Mouse (Mus musculus) forebrain, embryonic 16.5 days (tissue): ENCODE results near the gene Cbx2. TPM values are rescaled to one million over a fixed set of nuclear protein-coding genes. Genes with fewer than 3 reads are reported as not detected.

Experiments used
- ATAC-seq: fragments of 200-750 bp; cut with Nextera tagmentation; 2 replicates; pipeline ENCODE4 v1.8.0; 2017; ENCODE audit warnings: mild to moderate bottlenecking, moderate library complexity
- H3K27ac ChIP-seq: fragments of 300-500 bp; sonication (generic); 2 replicates; pipeline ENCODE4 v1.5.1; 2014; ENCODE audit warnings: low read length, control low read depth
- H3K27me3 ChIP-seq: fragments of 300-500 bp; sonication (generic); replicated peaks from 2 replicates; pipeline ENCODE4 v1.6.1; 2014; ENCODE audit warnings: low read length; ENCODE audit not compliant: control insufficient read depth, insufficient read depth
- H3K36me3 ChIP-seq: fragments of 300-500 bp; sonication (generic); 2 replicates; pipeline ENCODE4 v1.6.1; 2014; ENCODE audit not compliant: control insufficient read depth, insufficient read depth
- H3K4me1 ChIP-seq: fragments of 300-500 bp; sonication (generic); replicated peaks from 2 replicates; pipeline ENCODE4 v1.6.1; 2014; ENCODE audit warnings: low read length; ENCODE audit not compliant: control insufficient read depth, insufficient read depth
- H3K4me2 ChIP-seq: fragments of 300-500 bp; sonication (generic); 2 replicates; pipeline ENCODE4 v1.6.1; 2014; ENCODE audit warnings: mild to moderate bottlenecking, low read length, control low read depth
- H3K4me3 ChIP-seq: fragments of 300-500 bp; sonication (generic); replicated peaks from 2 replicates; pipeline ENCODE4 v1.5.1; 2014; ENCODE audit warnings: mild to moderate bottlenecking, low read length, control low read depth
- H3K9ac ChIP-seq: fragments of 300-500 bp; sonication (generic); replicated peaks from 2 replicates; pipeline ENCODE4 v1.6.1; 2014; ENCODE audit warnings: low read depth, low read length, control low read depth
- H3K9me3 ChIP-seq: fragments of 300-500 bp; sonication (generic); 2 replicates; pipeline ENCODE4 v1.6.1; 2016; ENCODE audit warnings: low read length; ENCODE audit not compliant: control insufficient read depth
- WGBS: fragments of 180-500 bp; shearing (Covaris S2); extraction: QIAGEN DNeasy Blood & Tissue Kit; methylation state at CpG from one replicate; pipeline ENCODE4 v1.1.7; 2014; 5-methylcytosine and 5-hydroxymethylcytosine counted together
- polyA plus RNA-seq: library from polyadenylated mRNA; unstranded; fragments of >200 nt; fragmentation: Nextera tagmentation; extraction: Ambion mirVana; gene quantifications from 2 replicates; pipeline ENCODE4 v1.2.1, GENCODE M21; 2015

Gene Cbx2
- polyA plus RNA-seq, 1 experiment from 2014 or later, result 24.9 TPM

DNA sequence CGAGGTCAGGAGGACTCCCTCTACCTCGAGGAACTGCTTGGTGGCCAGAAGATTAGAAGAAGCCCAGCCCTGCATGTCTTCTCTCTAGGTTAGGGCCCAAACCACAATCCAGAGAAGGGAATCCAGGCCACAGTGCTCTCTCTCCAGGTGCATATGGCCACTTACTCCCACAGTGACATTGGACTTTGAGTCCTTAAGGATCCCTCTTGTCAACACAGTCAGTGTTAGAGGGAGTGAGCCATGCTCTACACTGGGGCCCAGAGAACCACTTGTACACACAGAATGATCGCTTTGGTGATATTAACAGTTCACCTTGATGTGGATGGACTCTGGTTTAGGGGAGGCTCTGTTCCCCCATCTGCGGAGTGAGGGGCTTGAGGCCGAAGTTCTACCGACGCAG is 49.5 kb downstream of the Cbx2 start:
- Histone ChIP-seq H3K9me3 (0 out of 2 replicates have a peak, but pooled peaks cover 2% of the 10 kb centered on the region), H3K4me2 (no peak overlapping the region), H3K9ac (no peak overlapping the region), H3K27ac (no peak overlapping the region), H3K4me1 (no peaks in the 10 kb centered on the region), H3K36me3 (no peaks in the 10 kb centered on the region), H3K4me3 (no peak overlapping the region), H3K27me3 (no peaks in the 10 kb centered on the region)
- 83% methylated on average over 7 of the region's 7 CpGs for WGBS
- no peak for ATAC-seq

DNA sequence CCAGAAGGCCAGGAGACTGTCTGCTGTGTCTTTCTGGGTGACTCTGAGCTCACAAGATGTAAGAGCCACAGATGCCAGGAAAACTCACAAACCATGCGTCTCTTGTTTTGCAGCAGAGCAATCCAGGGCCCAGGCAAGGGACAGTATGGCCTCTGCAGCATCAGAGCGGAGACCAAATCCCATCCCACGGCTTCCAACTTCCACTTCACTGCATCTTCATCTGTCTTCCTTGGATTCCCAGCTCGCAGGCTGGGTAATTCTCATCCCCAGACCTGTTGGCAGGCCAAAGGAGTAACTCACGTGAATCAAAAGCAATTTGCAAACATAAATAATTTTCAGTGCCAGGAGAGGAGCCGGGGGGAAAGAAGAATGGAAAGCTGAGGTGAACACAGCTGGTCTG is 50.2 kb downstream of the Cbx2 start:
- 51% methylated on average over 6 of the region's 6 CpGs for WGBS
- Histone ChIP-seq H3K27ac (no peak overlapping the region), H3K4me3 (no peak overlapping the region), H3K27me3 (no peaks in the 10 kb centered on the region), H3K9ac (no peak overlapping the region), H3K9me3 (0 out of 2 replicates have a peak, but pooled peaks cover 2% of the 10 kb centered on the region), H3K4me2 (no peak overlapping the region), H3K36me3 (no peaks in the 10 kb centered on the region; the same call in 1 of the 2 replicates), H3K4me1 (no peaks in the 10 kb centered on the region)
- ATAC-seq, result no peak

DNA sequence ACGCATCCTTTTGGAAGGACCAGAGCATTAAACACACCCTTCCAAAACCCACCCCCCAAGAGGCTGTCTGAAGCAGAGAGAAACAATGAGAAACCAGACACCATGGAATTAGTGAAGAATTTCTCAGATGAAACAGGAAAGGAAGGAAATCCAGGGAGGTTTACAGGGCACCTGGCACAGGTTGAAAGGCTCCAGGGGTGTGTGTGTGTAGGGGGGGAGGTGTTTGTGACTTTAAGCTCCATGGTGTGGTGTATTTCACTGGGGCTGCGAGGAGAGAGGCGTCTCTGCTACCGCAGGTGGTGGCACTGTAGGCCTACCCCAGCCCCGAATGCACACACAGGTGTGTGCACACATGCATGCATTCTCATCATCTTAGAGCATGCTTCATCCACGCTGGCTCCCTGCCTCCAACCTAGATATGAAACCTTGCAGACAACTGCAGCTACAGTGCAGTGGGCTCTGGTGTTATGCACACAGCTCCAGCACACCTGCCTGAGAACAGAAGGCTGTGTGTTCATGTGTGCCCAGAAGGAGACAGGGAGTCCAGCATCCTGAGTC is 51.2 kb downstream of the Cbx2 start:
- Histone ChIP-seq H3K4me3 (no peak overlapping the region), H3K9ac (no peak overlapping the region), H3K27ac (no peak overlapping the region), H3K9me3 (0 out of 2 replicates have a peak, but pooled peaks cover 2% of the 10 kb centered on the region), H3K36me3 (no peaks in the 10 kb centered on the region; the same call in 1 of the 2 replicates), H3K4me1 (peaks cover 9% of the 10 kb centered on the region), H3K4me2 (no peak overlapping the region), H3K27me3 (no peaks in the 10 kb centered on the region)
- ATAC-seq, result no peak
- WGBS, result 64% methylated on average over 6 of the region's 6 CpGs

DNA sequence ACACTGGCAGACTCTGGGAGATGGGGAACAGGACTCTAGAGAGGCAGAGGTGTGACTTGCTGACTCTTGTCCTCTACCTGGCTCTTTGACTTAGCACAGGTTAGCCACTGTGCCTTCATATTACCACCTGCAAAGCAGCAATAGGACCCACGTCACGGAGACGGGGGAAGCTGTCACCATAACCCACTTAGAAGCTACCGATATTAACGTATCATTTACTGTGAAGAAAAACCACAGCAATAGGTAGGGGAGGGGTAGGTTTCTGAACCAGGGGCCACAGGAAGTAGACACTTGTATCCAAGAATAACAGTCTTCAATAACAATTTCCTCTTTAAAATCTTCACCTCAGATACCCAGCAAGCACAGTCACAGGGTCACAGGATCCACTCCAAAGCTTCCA is 53.0 kb downstream of the Cbx2 start:
- H3K4me2 ChIP-seq, result no peak overlapping the region
- no peak overlapping the region for H3K9ac ChIP-seq
- H3K27ac ChIP-seq, result no peak overlapping the region
- H3K9me3 ChIP-seq, result 0 out of 2 replicates have a peak, but pooled peaks cover 2% of the 10 kb centered on the region
- H3K36me3 ChIP-seq, result no peaks in the 10 kb centered on the region; the same call in 1 of the 2 replicates
- H3K4me3 ChIP-seq, result no peak overlapping the region
- ATAC-seq, result no peak
- no peaks in the 10 kb centered on the region for H3K27me3 ChIP-seq
- WGBS, result 91% methylated on average over 5 of the region's 5 CpGs
- peaks cover 24% of the 10 kb centered on the region for H3K4me1 ChIP-seq

DNA sequence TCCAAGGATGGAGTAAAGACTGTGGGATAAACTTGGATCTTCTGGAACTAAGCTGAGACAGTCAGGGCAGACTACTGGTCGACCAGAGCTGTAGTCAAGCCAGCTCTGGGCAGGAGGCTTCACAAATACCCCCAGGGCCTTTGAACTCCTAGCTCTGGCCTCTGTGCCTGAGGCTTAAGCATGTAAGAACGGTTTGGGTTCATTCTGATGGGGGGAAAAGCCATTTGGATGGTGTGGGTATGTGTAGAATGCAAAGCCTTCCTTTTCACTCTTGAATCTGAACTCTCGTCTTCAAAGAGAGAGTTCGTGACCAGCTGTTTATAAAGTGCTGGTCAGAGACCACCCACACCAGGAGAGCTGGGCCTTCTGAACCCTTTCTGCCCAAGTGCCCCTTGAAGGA is 55.0 kb downstream of the Cbx2 start:
- Histone ChIP-seq H3K27ac (no peak overlapping the region), H3K4me1 (peaks cover 44% of the 10 kb centered on the region), H3K9me3 (0 out of 2 replicates have a peak, but pooled peaks cover 2% of the 10 kb centered on the region), H3K9ac (no peak overlapping the region), H3K4me3 (no peak overlapping the region), H3K27me3 (peaks cover 3% of the 10 kb centered on the region; the same call in 1 of the 2 replicates), H3K4me2 (no peak overlapping the region), H3K36me3 (no peaks in the 10 kb centered on the region; the same call in 1 of the 2 replicates)
- WGBS, result 73% methylated on average over 4 of the region's 4 CpGs
- no peak for ATAC-seq

DNA sequence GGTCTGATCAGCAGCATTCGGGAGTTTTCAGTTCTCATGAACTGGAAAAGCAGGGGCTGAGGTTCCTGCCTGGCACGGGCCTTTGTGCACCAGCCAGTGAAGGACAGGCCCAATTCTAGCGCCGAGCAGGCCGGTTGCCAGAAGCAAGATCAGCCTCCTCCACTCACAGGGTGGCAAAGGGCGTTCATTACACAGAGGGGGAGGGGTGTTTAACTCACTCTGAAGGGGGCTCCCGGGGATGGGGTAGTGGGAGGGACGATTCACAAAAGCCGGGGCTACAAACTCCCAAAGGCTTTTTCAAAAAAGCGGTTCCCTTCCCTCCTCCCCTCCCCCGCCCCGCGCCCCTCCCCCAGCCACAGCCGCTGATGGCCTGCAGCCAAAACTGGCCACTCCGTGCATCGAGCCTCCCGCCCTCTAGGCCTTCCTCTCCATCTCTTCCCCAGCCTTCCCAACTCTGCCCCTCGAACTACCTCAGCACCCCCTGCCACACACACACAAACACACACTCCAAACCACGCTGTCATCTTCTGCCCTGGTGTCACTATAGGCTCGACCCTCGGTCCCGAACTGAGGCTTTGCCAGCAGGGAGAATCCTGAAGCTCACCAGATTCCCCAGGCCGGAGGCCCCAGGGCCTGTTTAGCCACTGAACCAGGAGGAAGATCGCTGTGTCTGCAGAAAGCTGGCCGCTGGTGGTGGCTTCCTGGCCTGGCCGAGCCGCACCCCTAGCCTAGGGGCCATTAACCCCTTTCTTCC is 56.1 kb downstream of the Cbx2 start:
- Histone ChIP-seq H3K9ac (peak overlapping the region; percentile 48), H3K9me3 (0 out of 2 replicates have a peak, but pooled peaks cover 2% of the 10 kb centered on the region), H3K27me3 (peaks cover 3% of the 10 kb centered on the region; the same call in 1 of the 2 replicates), H3K27ac (peak overlapping the region; percentile 80), H3K4me2 (peak overlapping the region; percentile 43), H3K4me1 (peaks cover 55% of the 10 kb centered on the region), H3K4me3 (peak overlapping the region; percentile 11; the same call in 1 of the 2 replicates), H3K36me3 (no peaks in the 10 kb centered on the region; the same call in 1 of the 2 replicates)
- 4% methylated on average over 23 of the region's 27 CpGs for WGBS
- ATAC-seq, result peak; percentile 83

DNA sequence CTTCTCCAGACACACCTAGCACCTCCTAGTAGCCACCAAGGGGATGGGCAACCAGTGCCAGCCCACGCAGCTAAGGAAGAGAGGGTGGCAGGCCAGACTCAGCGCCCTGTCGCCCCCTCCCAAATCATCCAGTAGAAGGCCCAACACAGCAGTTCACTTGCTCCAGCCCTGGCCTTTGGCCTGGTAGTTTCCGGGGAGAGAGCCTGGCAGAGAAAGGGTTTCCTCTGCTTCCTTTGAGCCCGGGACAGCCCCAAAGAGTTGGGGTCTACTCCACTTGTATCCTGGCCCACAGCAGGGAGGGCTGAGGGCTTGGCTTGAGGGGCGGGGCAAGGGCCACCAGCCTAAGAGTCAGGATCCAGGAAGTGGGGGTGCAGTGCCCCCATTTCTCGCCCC is 56.7 kb downstream of the Cbx2 start:
- 32% methylated on average over 7 of the region's 7 CpGs for WGBS
- peaks cover 3% of the 10 kb centered on the region; the same call in 1 of the 2 replicates for H3K27me3 ChIP-seq
- H3K4me1 ChIP-seq, result peaks cover 60% of the 10 kb centered on the region
- H3K9me3 ChIP-seq, result 0 out of 2 replicates have a peak, but pooled peaks cover 2% of the 10 kb centered on the region
- ATAC-seq, result 0 out of 2 replicates have a peak, but pooled peaks have one; percentile 5
- H3K36me3 ChIP-seq, result no peaks in the 10 kb centered on the region; the same call in 1 of the 2 replicates
- peak overlapping the region; percentile 43 for H3K4me2 ChIP-seq
- no peak overlapping the region; the same call in 1 of the 2 replicates for H3K4me3 ChIP-seq
- peak overlapping the region; percentile 80 for H3K27ac ChIP-seq
- peak overlapping the region; percentile 48 for H3K9ac ChIP-seq

DNA sequence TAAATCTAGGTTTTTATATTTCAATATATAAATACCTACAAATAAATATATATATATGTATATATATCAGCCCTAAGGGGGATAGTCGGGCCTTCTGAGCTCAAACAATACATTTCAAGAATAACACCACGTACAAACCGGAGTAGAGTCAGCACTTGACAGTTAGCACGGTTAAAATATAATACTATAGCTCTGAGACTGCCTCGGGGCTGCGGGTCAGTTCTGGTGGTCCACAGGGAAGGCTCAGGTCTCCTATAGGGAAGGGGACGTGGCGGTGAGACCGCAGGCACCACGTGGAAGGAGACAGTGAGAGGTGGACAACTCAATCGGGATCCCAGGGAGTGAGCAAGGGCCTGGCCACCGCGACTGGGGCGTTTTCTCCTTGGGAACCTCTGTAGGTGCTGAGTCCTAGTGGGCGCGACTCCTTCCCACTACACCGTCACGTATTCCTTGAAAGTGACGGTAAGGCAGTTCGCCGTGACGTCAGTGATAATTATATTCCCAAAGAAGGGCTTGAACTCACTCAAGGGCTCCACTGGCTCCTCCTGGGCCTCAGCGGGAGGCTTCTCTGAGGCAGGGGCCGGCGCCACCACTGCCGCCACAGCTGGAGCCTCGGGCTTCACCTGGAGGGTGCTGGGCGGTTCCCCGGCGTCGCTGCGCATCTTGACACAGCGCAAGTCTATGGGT is 57.8 kb downstream of the Cbx2 start:
- 34% methylated on average over 33 of the region's 33 CpGs for WGBS
- Histone ChIP-seq H3K4me3 (peak overlapping the region; percentile 6), H3K36me3 (no peaks in the 10 kb centered on the region; the same call in 1 of the 2 replicates), H3K9ac (no peak overlapping the region; the same call in 1 of the 2 replicates), H3K4me1 (peaks cover 63% of the 10 kb centered on the region), H3K4me2 (peak overlapping the region; percentile 28), H3K27me3 (peaks cover 3% of the 10 kb centered on the region; the same call in 1 of the 2 replicates), H3K9me3 (0 out of 2 replicates have a peak, but pooled peaks cover 2% of the 10 kb centered on the region), H3K27ac (no peak overlapping the region)
- ATAC-seq, result no peak
